Mouse (Mus musculus): ENCODE data around the gene Eif2b3.

GRCm38 (mm10) chr4:117070624-117071023, 51.4 kb downstream of the Eif2b3 start:
- TF ChIP-seq GATA1 (IDR thresholded peaks at IDR 0.05; ENCODE audit: low read length), result no peak
- no peak for TF ChIP-seq TAL1 (IDR thresholded peaks at IDR 0.05; ENCODE audit: low read length)

Data from erythroblast, embryonic 14.5 days (primary cell).